Mouse (Mus musculus) large intestine, adult 2 months (tissue): ENCODE data around the gene Olfr1508. TPM values are rescaled to one million over a fixed set of nuclear protein-coding genes. Genes with fewer than 3 reads are reported as not detected.
"Not testable (repeated sequence)": the region's sequence is repeated elsewhere in the genome, so short reads cannot be mapped to it uniquely, and the experiment has no call there.

Source experiments
- DNase-seq: peaks from one replicate; pipeline ENCODE4 v3.0.0-alpha.2; 2012; ENCODE audit warnings: low read depth, low spot score
- WGBS: fragments of 180-500 bp; shearing (Covaris S2); methylation state at CpG from one replicate; pipeline ENCODE4 v1.1.7; 2018; 5-methylcytosine and 5-hydroxymethylcytosine counted together
- polyA plus RNA-seq: library from polyadenylated mRNA; depleted of rRNA; stranded (reverse); fragments of >200 nt; gene quantifications from 2 replicates; pipeline ENCODE4 v1.2.3, GENCODE M21; 2012; rRNA removed

Gene Olfr1508
- polyA plus RNA-seq: not detected in 2 replicates

- no peak for DNase-seq
- WGBS: 46% methylated on average over 2 of the region's 2 CpGs
Measured at GRCm38 (mm10) chr14:52467395-52467794, at the start of gene Olfr1508. Gene Olfr1508 (minus strand): TSS chr14:52467495.

- DNase-seq: no peak
- WGBS: 76% methylated on average over 4 of the region's 4 CpGs
Measured at GRCm38 (mm10) chr14:52495516-52495915, 28.2 kb upstream of the Olfr1508 start, which contains the start of gene Olfr1507. Gene Olfr1507 (minus strand): TSS chr14:52495749.

- no peak for DNase-seq
- WGBS: 46% methylated on average over 1 of the region's 1 CpGs
Measured at GRCm38 (mm10) chr14:52465738-52466137, 1.6 kb downstream of the Olfr1508 start.

GRCm38 (mm10) chr14:52461928-52462327, 5.4 kb downstream of the Olfr1508 start:
- no peak for DNase-seq

DNA sequence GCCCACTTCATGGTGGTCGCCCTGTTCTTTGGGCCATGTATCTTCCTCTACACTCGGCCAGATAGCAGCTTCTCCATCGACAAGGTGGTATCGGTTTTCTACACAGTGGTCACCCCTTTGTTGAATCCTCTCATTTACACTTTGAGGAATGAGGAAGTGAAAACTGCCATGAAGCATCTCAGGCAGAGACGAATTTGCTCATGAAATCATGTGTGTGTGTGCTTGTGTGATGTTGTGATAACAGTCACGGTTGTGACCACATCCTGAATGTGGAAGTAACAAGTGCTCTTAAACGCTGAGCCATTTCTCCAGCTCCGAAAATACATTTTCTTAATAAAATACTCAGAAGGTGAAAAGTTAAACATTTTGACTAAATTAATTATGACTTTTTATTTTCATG, 16.2 kb downstream of the Olfr1508 start:
- 81% methylated on average over 8 of the region's 8 CpGs for WGBS

GRCm38 (mm10) chr14:52442690-52443089, 24.6 kb downstream of the Olfr1508 start, which contains the start of gene Olfr1509:
Gene Olfr1509 (plus strand): TSS chr14:52442990.
- DNase-seq: no peak

More for the DNA sequence above, 16.2 kb downstream of the Olfr1508 start:
- no peak for DNase-seq

DNA sequence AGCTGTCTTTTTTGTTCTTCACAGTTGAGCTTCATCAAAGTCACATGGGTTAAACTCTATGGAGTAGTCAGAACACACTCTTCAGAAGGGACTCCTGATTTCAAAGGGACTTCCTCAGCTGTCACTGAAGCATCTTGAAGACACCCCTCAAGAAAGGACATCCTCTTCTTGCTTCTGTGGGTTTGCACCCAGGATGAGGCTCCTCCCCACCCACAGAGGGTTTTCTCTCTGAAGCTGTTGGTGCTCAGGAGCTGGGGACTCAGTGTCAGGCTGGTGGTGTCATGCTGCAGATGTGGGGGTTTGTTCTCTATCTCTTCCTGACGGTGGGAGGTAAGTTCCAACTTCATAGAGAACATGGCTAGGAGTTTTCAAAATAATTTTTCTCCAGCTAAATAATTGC, 39.6 kb downstream of the Olfr1508 start:
- DNase-seq: no peak
- WGBS: 90% methylated on average over 1 of the region's 1 CpGs

- no peak for DNase-seq
- WGBS: 78% methylated on average over 3 of the region's 3 CpGs
Measured at GRCm38 (mm10) chr14:52414273-52414672, 53.0 kb downstream of the Olfr1508 start, which contains the start of gene Olfr1510. Gene Olfr1510 (minus strand): TSS chr14:52414373.

GRCm38 (mm10) chr14:52410142-52410919, 57.0 kb downstream of the Olfr1508 start:
- 71% methylated on average over 7 of the region's 10 CpGs for WGBS

More at GRCm38 (mm10) chr14:52410142-52410919, 57.0 kb downstream of the Olfr1508 start:
- not testable (repeated sequence) for DNase-seq

Other genes starting within 250 kb of the Olfr1508 start
- 20.0 and 23.9 TPM in 2 replicates for gene Chd8, start 209.7 kb downstream of the Olfr1508 start, polyA plus RNA-seq
- 21.6 and 28.6 TPM in 2 replicates for gene Tox4, start 188.3 kb downstream of the Olfr1508 start, polyA plus RNA-seq
- gene Rab2b, start 187.9 kb downstream of the Olfr1508 start, polyA plus RNA-seq: 3.6 and 4.8 TPM in 2 replicates
- 14.1 and 14.4 TPM in 2 replicates for gene Mettl3, start 162.4 kb downstream of the Olfr1508 start, polyA plus RNA-seq
- 1.0 and 1.7 TPM in 2 replicates for gene Sall2, start 138.7 kb downstream of the Olfr1508 start, polyA plus RNA-seq
- not detected in 2 replicates for gene Olfr1513, start 111.1 kb downstream of the Olfr1508 start, polyA plus RNA-seq
- not detected in 2 replicates for gene Olfr1512, start 88.3 kb downstream of the Olfr1508 start, polyA plus RNA-seq
- not detected in 2 replicates for gene Olfr1511, start 70.1 kb downstream of the Olfr1508 start, polyA plus RNA-seq
- gene Olfr1510, start 53.1 kb downstream of the Olfr1508 start, polyA plus RNA-seq: not detected in 2 replicates
- not detected in 2 replicates for gene Olfr1509, start 24.5 kb downstream of the Olfr1508 start, polyA plus RNA-seq
- not detected in 2 replicates for gene Olfr1507, start 28.3 kb upstream of the Olfr1508 start, polyA plus RNA-seq